Mouse (Mus musculus) heart, embryonic 11.5 days (tissue): ENCODE measurements around the gene Cnot10. TPM values are rescaled to one million over a fixed set of nuclear protein-coding genes. Genes with fewer than 3 reads are reported as not detected.
A peak's percentile ranks its signal among the peaks of the same experiment; 100 is the strongest.

Experiments
- ATAC-seq: fragments of 200-750 bp; cut with Nextera tagmentation; replicated peaks from 2 replicates; pipeline ENCODE4 v1.8.0; 2017; ENCODE audit warnings: moderate library complexity; ENCODE audit not compliant: insufficient number of reproducible peaks, low FRiP score, low TSS enrichment
- H3K27ac ChIP-seq: fragments of 300-500 bp; sonication (generic); 2 replicates; pipeline ENCODE4 v1.5.1; 2014; ENCODE audit warnings: mild to moderate bottlenecking, low read depth, low read length
- H3K27me3 ChIP-seq: fragments of 300-500 bp; sonication (generic); 2 replicates; pipeline ENCODE4 v1.6.1; 2014; ENCODE audit warnings: mild to moderate bottlenecking, low read length, mixed read lengths; ENCODE audit not compliant: control insufficient read depth, insufficient read depth
- H3K36me3 ChIP-seq: fragments of 300-500 bp; sonication (generic); 2 replicates; pipeline ENCODE4 v1.6.1; 2014; ENCODE audit warnings: mild to moderate bottlenecking, low read length, moderate library complexity, mixed read lengths; ENCODE audit not compliant: control insufficient read depth, insufficient read depth
- H3K4me1 ChIP-seq: fragments of 300-500 bp; sonication (generic); 2 replicates; pipeline ENCODE4 v1.6.1; 2014; ENCODE audit warnings: low read length; ENCODE audit not compliant: control insufficient read depth, insufficient read depth
- H3K4me2 ChIP-seq: fragments of 300-500 bp; sonication (generic); 2 replicates; pipeline ENCODE4 v1.6.1; 2014; ENCODE audit warnings: mild to moderate bottlenecking, moderate library complexity
- H3K4me3 ChIP-seq: fragments of 300-500 bp; sonication (generic); 2 replicates; pipeline ENCODE4 v1.5.1; 2014; ENCODE audit warnings: low read depth, low read length
- H3K9ac ChIP-seq: fragments of 300-500 bp; sonication (generic); 2 replicates; pipeline ENCODE4 v1.6.1; 2014; ENCODE audit warnings: mild to moderate bottlenecking, low read depth, low read length, moderate library complexity
- H3K9me3 ChIP-seq: fragments of 300-500 bp; sonication (generic); replicated peaks from 2 replicates; pipeline ENCODE4 v1.6.1; 2016; ENCODE audit warnings: low read length; ENCODE audit not compliant: control insufficient read depth
- WGBS: fragments of 180-500 bp; shearing (Covaris S2); extraction: QIAGEN DNeasy Blood & Tissue Kit; methylation state at CpG from one replicate; pipeline ENCODE4 v1.1.7; 2014; ENCODE audit not compliant: insufficient replicate concordance; 5-methylcytosine and 5-hydroxymethylcytosine counted together
- polyA plus RNA-seq: library from polyadenylated mRNA; unstranded; fragments of >200 nt; fragmentation: Nextera tagmentation; extraction: Ambion mirVana; gene quantifications from 2 replicates; pipeline ENCODE4 v1.2.1, GENCODE M21; 2014

The Cnot10 gene
- 37.5 and 40.8 TPM in 2 replicates for polyA plus RNA-seq

- Histone ChIP-seq H3K27ac (peak within 1 kb of the TSS; percentile 74), H3K9me3 (no peaks in the 10 kb centered on the region), H3K4me2 (peak within 1 kb of the TSS; percentile 96), H3K27me3 (peaks cover 6% of the 10 kb centered on the region), H3K4me1 (no peaks in the 10 kb centered on the region; the same call in 1 of the 2 replicates), H3K4me3 (peak within 1 kb of the TSS; percentile 91), H3K9ac (peak within 1 kb of the TSS; percentile 87), H3K36me3 (no peaks in the 10 kb centered on the region)
- peak; percentile 98 for ATAC-seq
- 3% methylated on average over 51 of the region's 51 CpGs for whole genome bisulfite sequencing
Observed at GRCm38 (mm10) chr9:114639839-114640646, at the start of gene Cnot10. Gene Cnot10, minus strand, starts transcription at chr9:114640184.

- WGBS: under 1% methylated on average over 50 of the region's 50 CpGs
- Histone ChIP-seq H3K4me3 (peak overlapping the region; percentile 79), H3K4me1 (peaks cover 17% of the 10 kb centered on the region), H3K27me3 (no peaks in the 10 kb centered on the region), H3K27ac (peak overlapping the region; percentile 88), H3K36me3 (peaks cover 7% of the 10 kb centered on the region; the same call in 1 of the 2 replicates), H3K9me3 (no peaks in the 10 kb centered on the region), H3K9ac (peak overlapping the region; percentile 91), H3K4me2 (peak overlapping the region; percentile 84)
- peak; percentile 70 for ATAC-seq
Observed at GRCm38 (mm10) chr9:114688953-114689407, 49.0 kb upstream of the Cnot10 start.

GRCm38 (mm10) chr9:114688252-114688952, 48.4 kb upstream of the Cnot10 start, which contains the start of gene Dync1li1:
Gene Dync1li1, plus strand, starts transcription at chr9:114688790.
- Histone ChIP-seq H3K4me1 (peaks cover 17% of the 10 kb centered on the region), H3K9ac (peak within 1 kb of the TSS; percentile 91), H3K27me3 (no peaks in the 10 kb centered on the region), H3K4me2 (peak within 1 kb of the TSS; percentile 84), H3K4me3 (peak within 1 kb of the TSS; percentile 79), H3K36me3 (peaks cover 7% of the 10 kb centered on the region; the same call in 1 of the 2 replicates), H3K9me3 (no peaks in the 10 kb centered on the region), H3K27ac (peak within 1 kb of the TSS; percentile 88)
- under 1% methylated on average over 56 of the region's 57 CpGs for WGBS
- peak; percentile 96 for ATAC-seq

DNA sequence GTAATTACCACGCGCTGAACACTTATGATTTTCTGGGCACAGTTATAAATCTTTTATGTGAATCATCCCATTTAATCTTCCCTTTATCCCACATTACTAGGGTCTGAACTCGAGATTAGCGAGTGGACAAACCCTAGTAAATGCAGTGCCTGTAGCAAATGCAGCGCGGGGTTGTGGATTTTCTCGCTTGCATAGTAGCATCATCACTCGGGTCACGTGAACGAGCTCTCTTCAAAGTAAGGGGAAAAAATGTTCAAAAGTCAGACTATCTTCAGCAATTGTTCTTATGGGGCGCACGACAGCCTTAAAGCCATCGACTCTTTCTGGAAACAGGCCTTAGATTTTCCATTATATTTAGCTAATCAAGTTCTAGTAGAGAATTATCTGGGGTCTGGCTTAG, 47.7 kb upstream of the Cnot10 start:
- Histone ChIP-seq H3K4me2 (peak overlapping the region; percentile 84), H3K9ac (peak overlapping the region; percentile 91; the same call in 1 of the 2 replicates), H3K36me3 (peaks cover 5% of the 10 kb centered on the region; the same call in 1 of the 2 replicates), H3K27ac (no peak overlapping the region), H3K4me1 (peaks cover 17% of the 10 kb centered on the region), H3K4me3 (peak overlapping the region; percentile 79; the same call in 1 of the 2 replicates), H3K9me3 (no peaks in the 10 kb centered on the region), H3K27me3 (no peaks in the 10 kb centered on the region)
- ATAC-seq: no peak
- WGBS: 76% methylated on average over 13 of the region's 13 CpGs

- H3K4me3 ChIP-seq: no peak overlapping the region
- no peaks in the 10 kb centered on the region for H3K36me3 ChIP-seq
- 79% methylated on average over 7 of the region's 7 CpGs for WGBS
- peaks cover 17% of the 10 kb centered on the region for H3K4me1 ChIP-seq
- no peak for ATAC-seq
- no peak overlapping the region for H3K27ac ChIP-seq
- H3K9ac ChIP-seq: no peak overlapping the region
- no peak overlapping the region for H3K4me2 ChIP-seq
- no peaks in the 10 kb centered on the region for H3K9me3 ChIP-seq
- H3K27me3 ChIP-seq: no peaks in the 10 kb centered on the region
Observed at GRCm38 (mm10) chr9:114686245-114686644, 46.3 kb upstream of the Cnot10 start.

DNA sequence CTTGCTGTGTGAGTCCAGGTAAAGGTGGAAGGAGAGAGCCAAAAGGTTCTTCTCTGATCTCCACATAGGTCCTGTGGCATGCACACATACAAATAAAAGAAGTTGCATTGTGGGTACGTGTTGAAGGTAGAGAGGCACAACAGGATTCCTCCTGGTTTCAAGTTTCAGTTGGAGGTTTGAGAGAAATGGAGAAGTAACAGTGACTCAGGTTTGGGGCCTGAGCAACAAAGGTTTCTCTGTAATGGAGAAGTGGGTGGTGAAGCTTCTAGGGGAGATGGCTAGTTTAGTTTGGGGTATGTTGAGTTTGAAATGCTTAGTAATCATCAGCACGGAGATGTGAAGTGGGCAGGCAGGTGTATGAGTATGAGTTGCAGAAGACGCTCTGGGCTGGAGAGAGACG, 42.2 kb upstream of the Cnot10 start:
- Histone ChIP-seq H3K9ac (no peak overlapping the region), H3K36me3 (no peaks in the 10 kb centered on the region), H3K4me1 (no peaks in the 10 kb centered on the region), H3K4me3 (no peak overlapping the region), H3K27ac (no peak overlapping the region), H3K4me2 (no peak overlapping the region), H3K27me3 (no peaks in the 10 kb centered on the region), H3K9me3 (no peaks in the 10 kb centered on the region)
- ATAC-seq: no peak
- WGBS: 77% methylated on average over 4 of the region's 4 CpGs

- no peak for ATAC-seq
Observed at GRCm38 (mm10) chr9:114680531-114680930, 40.5 kb upstream of the Cnot10 start.

DNA sequence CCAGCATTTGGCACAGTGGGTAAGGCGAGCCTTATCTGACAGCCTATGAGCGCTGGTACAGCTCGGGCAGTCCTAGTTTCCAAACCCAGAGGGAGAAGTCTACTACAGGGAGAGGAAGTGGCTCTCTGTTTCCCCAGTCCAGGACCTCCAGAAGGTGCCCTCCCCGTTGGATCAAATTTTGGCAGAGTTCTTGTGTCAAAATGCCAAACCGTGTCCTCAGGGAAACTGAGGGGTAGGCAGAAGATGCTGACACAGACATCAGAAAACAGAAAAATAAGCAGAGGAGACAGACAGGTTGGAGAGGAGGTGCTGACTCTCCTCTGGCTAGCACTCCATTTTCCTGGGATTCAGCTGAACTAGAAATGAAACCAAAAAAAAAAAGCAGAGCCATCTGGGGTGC, 40.0 kb upstream of the Cnot10 start:
- Histone ChIP-seq H3K9me3 (no peaks in the 10 kb centered on the region), H3K4me3 (no peak overlapping the region), H3K27ac (no peak overlapping the region), H3K36me3 (no peaks in the 10 kb centered on the region), H3K4me2 (no peak overlapping the region), H3K27me3 (no peaks in the 10 kb centered on the region), H3K4me1 (no peaks in the 10 kb centered on the region), H3K9ac (no peak overlapping the region)
- ATAC-seq: no peak
- WGBS: 72% methylated on average over 5 of the region's 5 CpGs

More at GRCm38 (mm10) chr9:114680531-114680930, 40.5 kb upstream of the Cnot10 start:
- Histone ChIP-seq H3K9ac (no peak overlapping the region), H3K4me3 (no peak overlapping the region), H3K27ac (no peak overlapping the region), H3K4me2 (no peak overlapping the region), H3K9me3 (no peaks in the 10 kb centered on the region), H3K4me1 (no peaks in the 10 kb centered on the region), H3K27me3 (no peaks in the 10 kb centered on the region), H3K36me3 (no peaks in the 10 kb centered on the region)
- WGBS: 66% methylated on average over 6 of the region's 6 CpGs
